ENCODE assay signal across 23 mouse cellular contexts in genomic region chr10:83639881-83640386, GRCm38 (mm10). TPM values are rescaled to one million over a fixed set of nuclear protein-coding genes. Genes with fewer than 3 reads are reported as not detected.
DNase-seq lines count a peak whose midpoint lies in the region; ATAC-seq and TF ChIP-seq lines count a peak whose summit lies in the region.
"Had no signal": no experiment of that assay in that cellular context is flagged by ENCODE, and none has a peak within 500 bp of the region (broad histone marks: within the 10 kb centered on the region; RNA-seq: fewer than 3 reads in every experiment).

No protein-coding gene starts in this region.

- 64% methylated on average over 10 of the region's 10 CpGs for WGBS in cerebellum, adult 2 months
- WGBS in hindbrain, embryonic 10.5 days = 76% methylated on average over 10 of the region's 10 CpGs
- WGBS in hindbrain, embryonic 13.5 days = 48% methylated on average over 10 of the region's 10 CpGs

- H3K27ac ChIP-seq in cerebellum, adult 2 months (ENCODE audit: insufficient read depth, low read length) = peak overlapping the region; percentile 28; the same call in 1 of the 2 replicates
- H3K27ac ChIP-seq in hindbrain, embryonic 10.5 days = peak overlapping the region; percentile 53; the same call in 1 of the 2 replicates
- H3K27ac ChIP-seq in hindbrain, embryonic 13.5 days = no peak overlapping the region
- no peak overlapping the region for H3K27ac ChIP-seq in left cerebral cortex, adult 2 months
- H3K27ac ChIP-seq: forebrain, embryonic 15.5 days; heart, embryonic 10.5 days; limb, embryonic 12.5 days; macrophage had no signal

- H3K27me3 ChIP-seq in cerebellum, adult 2 months (ENCODE audit: control insufficient read depth, insufficient read depth, low read length) = no peaks in the 10 kb centered on the region
- no peaks in the 10 kb centered on the region for H3K27me3 ChIP-seq in hindbrain, embryonic 10.5 days (ENCODE audit: insufficient read depth, poor library complexity, severe bottlenecking)
- no peaks in the 10 kb centered on the region for H3K27me3 ChIP-seq in hindbrain, embryonic 13.5 days
- H3K27me3 ChIP-seq: forebrain, embryonic 15.5 days; limb, embryonic 12.5 days had no signal

- TF ChIP-seq CTCF in cerebellum, adult 2 months (IDR thresholded peaks at IDR 0.05; ENCODE audit: borderline replicate concordance, insufficient read depth, low read depth, low read length) = no peak
- TF ChIP-seq CTCF in left cerebral cortex, adult 2 months (IDR thresholded peaks at IDR 0.05) = no peak

- intact Hi-C loops in left cerebral cortex, adult 2 months (cut with DNase I) = no loop called here
- intact Hi-C loops in left cerebral cortex, postnatal 36 days (cut with DNase I) = no loop called here

- no peak for ATAC-seq in hindbrain, embryonic 13.5 days (ENCODE audit: low FRiP score)
- ATAC-seq: forebrain, embryonic 15.5 days; inflammation-experienced regulatory T-cells, adult 6 months; liver, postnatal 0 days; lung, postnatal 0 days; midbrain, embryonic 16.5 days had no signal

- H3K4me1 ChIP-seq in cerebellum, adult 2 months (ENCODE audit: control insufficient read depth, insufficient read depth, low read length) = peaks cover 59% of the 10 kb centered on the region
- H3K4me1 ChIP-seq in hindbrain, embryonic 10.5 days (replicated peaks) = peaks cover 25% of the 10 kb centered on the region
- peaks cover 30% of the 10 kb centered on the region for H3K4me1 ChIP-seq in hindbrain, embryonic 13.5 days (replicated peaks)

- peaks cover 6% of the 10 kb centered on the region; the same call in 1 of the 2 replicates for H3K36me3 ChIP-seq in hindbrain, embryonic 10.5 days
- peaks cover 8% of the 10 kb centered on the region; the same call in 1 of the 2 replicates for H3K36me3 ChIP-seq in hindbrain, embryonic 13.5 days
- H3K36me3 ChIP-seq: forebrain, embryonic 15.5 days had no signal

- DNase-seq in cerebellum, adult 2 months = peak in 1 of 2 experiments; percentile 11
- DNase-seq in cerebellum, adult 9-11 months = no peak
- no peak for DNase-seq in hindbrain, embryonic 10.5 days (ENCODE audit: low spot score)
- DNase-seq in left cerebral cortex, adult 2 months (ENCODE audit: extremely low spot score in 1 of 2, low spot score in 2 of 2) = peak; percentile 18 to 55
- DNase-seq in left cerebral cortex, postnatal 36 days (ENCODE audit: low spot score in 2 of 2) = no peak
- peak; percentile 85 for DNase-seq in brain, adult 2 months (ENCODE audit: low read depth, low spot score)
- DNase-seq in urinary bladder, postnatal 25 days (ENCODE audit: low spot score) = no peak
- DNase-seq: adrenal gland, postnatal 36 days; cerebellum, postnatal 10 days; gastrocnemius, postnatal 10 days; kidney, adult 18-20 months; kidney, postnatal 4 days; liver, postnatal 0 days; thymus, postnatal 36 days had no signal

- TF ChIP-seq POLR2A in cerebellum, adult 2 months (IDR thresholded peaks at IDR 0.05; ENCODE audit: borderline replicate concordance, insufficient read depth, low read length) = no peak

- no peaks in the 10 kb centered on the region for H3K9me3 ChIP-seq in hindbrain, embryonic 10.5 days
- H3K9me3 ChIP-seq in hindbrain, embryonic 13.5 days = no peaks in the 10 kb centered on the region
- H3K9me3 ChIP-seq: forebrain, embryonic 15.5 days; heart, embryonic 10.5 days; limb, embryonic 12.5 days had no signal

- no peak overlapping the region for H3K9ac ChIP-seq in hindbrain, embryonic 13.5 days
- H3K9ac ChIP-seq: forebrain, embryonic 15.5 days; limb, embryonic 12.5 days; liver, postnatal 0 days had no signal

- H3K4me3 ChIP-seq in cerebellum, adult 2 months (replicated peaks; ENCODE audit: insufficient read depth, low read depth, low read length) = no peak overlapping the region
- H3K4me3 ChIP-seq in hindbrain, embryonic 10.5 days = no peak overlapping the region
- H3K4me3 ChIP-seq in hindbrain, embryonic 13.5 days = no peak overlapping the region
- no peak overlapping the region for H3K4me3 ChIP-seq in left cerebral cortex, adult 2 months
- H3K4me3 ChIP-seq: forebrain, embryonic 15.5 days; heart, embryonic 10.5 days; limb, embryonic 12.5 days had no signal

- no peak overlapping the region for H3K4me2 ChIP-seq in hindbrain, embryonic 13.5 days
- H3K4me2 ChIP-seq: forebrain, embryonic 15.5 days; limb, embryonic 12.5 days; liver, embryonic 11.5 days had no signal

RNA-seq across cellular contexts. Expression of gene Appl2, which starts 8.6 kb away (rescaled TPM):
- polyA plus RNA-seq in cerebellum, adult 2 months (2012; rRNA removed) = 307 and 318 TPM in 2 replicates
- 29.6 and 35.2 TPM in 2 replicates for polyA plus RNA-seq in hindbrain, embryonic 10.5 days (2016; fragmentation: Nextera tagmentation; extraction: Ambion mirVana)
- 48.3 and 48.4 TPM in 2 replicates for polyA plus RNA-seq in hindbrain, embryonic 13.5 days (2015; fragmentation: Nextera tagmentation; extraction: Ambion mirVana)
- 10 to 100 TPM; 67.8 to 69.2 TPM for total RNA-seq in left cerebral cortex, adult 2 months (2021)
- 10 to 100 TPM; 57.6 to 69.1 TPM for total RNA-seq in left cerebral cortex, postnatal 36 days (2021)

Comparison
In these comparisons a context has a peak if more than half of its experiments do, and no peak if none do; other contexts are left out.
1. DNase-seq: peak in left cerebral cortex, adult 2 months (2 of 2) and brain, adult 2 months (single experiment); none in cerebellum, adult 9-11 months (single experiment), hindbrain, embryonic 10.5 days (single experiment), left cerebral cortex, postnatal 36 days (0 of 2) and urinary bladder, postnatal 25 days (single experiment).
2. H3K27ac ChIP-seq: peak in cerebellum, adult 2 months (single experiment) and hindbrain, embryonic 10.5 days (single experiment); none in hindbrain, embryonic 13.5 days (single experiment) and left cerebral cortex, adult 2 months (single experiment).